Mouse (Mus musculus) mouse trophoblast stem cell (cell line): ENCODE results near the gene Tet3.

Source experiments
- in situ Hi-C, 2 experiments: fragments of 300-500 bp; cut with MseI, MboI; formaldehyde crosslinking; loops; 2 replicates in 1 of 2; 3 replicates in 1 of 2; pipeline ENCODE4 v1.15.1; 2025

Gene Tet3

GRCm38 (mm10) chr6:83414601-83415355 is 44.1 kb downstream of the Tet3 start:
- in situ Hi-C loops, result no loop called here

- in situ Hi-C loops, result no loop called here
Observed at GRCm38 (mm10) chr6:83413686-83414085, 45.2 kb downstream of the Tet3 start.

DNA sequence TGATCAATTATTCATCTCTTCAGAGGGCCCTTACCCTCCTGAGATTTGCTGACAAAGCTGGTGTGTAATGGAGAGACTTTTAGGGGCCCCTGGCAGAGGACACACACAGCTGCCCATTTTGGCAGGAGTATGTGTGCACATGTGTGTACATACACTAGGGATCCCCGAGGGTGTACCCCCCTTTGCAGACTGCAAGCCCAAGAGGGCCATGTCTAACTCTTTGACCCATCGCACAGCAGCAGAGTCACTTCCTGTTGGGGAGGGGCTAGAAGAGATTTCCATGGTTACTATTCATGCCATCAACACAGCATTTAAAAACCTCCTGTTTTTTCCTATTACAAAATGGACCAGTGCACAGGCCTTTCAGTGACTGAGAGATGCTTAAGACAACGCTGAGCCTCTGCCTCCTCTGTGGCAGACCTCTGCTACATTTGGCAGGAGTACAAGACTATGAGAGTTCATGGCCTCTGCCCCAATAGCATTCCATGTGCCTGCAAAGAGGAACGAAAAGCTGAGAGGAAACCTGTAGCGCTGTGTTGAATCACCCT is 46.0 kb downstream of the Tet3 start:
- in situ Hi-C loops, result no loop called here

DNA sequence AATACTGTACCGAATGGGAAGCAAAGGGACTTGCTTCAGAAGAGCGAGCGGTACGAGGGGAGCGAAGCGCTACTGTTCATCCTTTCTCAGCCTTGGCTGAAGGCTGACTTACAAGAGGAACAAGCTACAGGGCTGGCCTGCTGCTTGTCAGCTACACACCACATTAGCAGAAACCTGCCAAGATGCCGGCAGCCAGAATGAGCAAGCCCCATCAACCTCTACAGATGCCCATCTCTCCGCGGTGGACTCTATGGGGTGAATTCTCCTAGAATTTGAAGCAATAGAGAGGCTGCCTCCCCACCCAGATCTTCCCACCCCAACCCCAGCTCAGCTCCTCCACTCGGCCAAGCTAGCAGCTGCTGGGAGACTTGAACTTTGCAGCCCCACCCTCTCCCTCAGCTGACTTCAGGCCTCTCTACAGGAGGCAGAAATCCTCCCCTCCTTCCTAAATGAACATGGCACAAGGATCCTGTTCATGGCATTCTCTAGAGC is 46.5 kb downstream of the Tet3 start:
- in situ Hi-C loops, result no loop called here

GRCm38 (mm10) chr6:83411635-83412361 is 47.1 kb downstream of the Tet3 start:
- in situ Hi-C loops, result no loop called here

DNA sequence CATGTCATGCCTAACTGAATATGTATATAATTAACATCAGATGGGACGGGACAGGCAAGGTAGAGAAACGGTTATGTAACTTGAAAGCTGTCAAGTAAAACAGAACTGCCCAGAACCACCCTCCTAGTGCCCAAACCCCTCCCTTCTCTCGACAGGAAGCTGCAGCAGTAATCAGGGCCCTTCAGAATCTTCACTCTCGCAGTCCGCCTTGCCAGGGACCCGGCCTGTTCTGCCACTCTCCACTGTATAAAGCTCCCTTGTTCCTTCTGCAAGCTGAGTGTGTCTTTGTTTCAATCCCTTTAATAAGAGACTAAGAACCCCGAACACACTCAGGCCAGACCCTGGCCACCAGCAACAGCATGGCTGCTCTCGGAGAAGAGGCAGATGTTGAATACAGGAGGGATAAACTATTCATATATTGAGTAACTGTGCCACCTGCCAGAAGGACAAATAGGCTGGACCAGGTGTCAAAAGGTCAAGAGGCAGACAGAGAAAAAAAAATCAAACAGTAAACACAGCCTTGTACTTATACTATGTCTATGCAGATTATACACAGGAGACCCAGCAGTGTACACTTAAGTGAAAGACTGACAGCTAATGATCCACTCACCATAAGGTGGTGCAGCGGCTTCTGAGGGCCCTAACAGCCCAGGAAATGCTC is 48.7 kb downstream of the Tet3 start:
- in situ Hi-C loops, result no loop called here

- in situ Hi-C loops, result no loop called here
Observed at GRCm38 (mm10) chr6:83408510-83408909, 50.4 kb downstream of the Tet3 start.

- in situ Hi-C loops, result no loop called here
Observed at GRCm38 (mm10) chr6:83405511-83406064, 53.3 kb downstream of the Tet3 start.

GRCm38 (mm10) chr6:83404571-83404970 is 54.3 kb downstream of the Tet3 start:
- in situ Hi-C loops, result no loop called here

- in situ Hi-C loops, result no loop called here
Observed at GRCm38 (mm10) chr6:83403481-83403880, 55.4 kb downstream of the Tet3 start.

DNA sequence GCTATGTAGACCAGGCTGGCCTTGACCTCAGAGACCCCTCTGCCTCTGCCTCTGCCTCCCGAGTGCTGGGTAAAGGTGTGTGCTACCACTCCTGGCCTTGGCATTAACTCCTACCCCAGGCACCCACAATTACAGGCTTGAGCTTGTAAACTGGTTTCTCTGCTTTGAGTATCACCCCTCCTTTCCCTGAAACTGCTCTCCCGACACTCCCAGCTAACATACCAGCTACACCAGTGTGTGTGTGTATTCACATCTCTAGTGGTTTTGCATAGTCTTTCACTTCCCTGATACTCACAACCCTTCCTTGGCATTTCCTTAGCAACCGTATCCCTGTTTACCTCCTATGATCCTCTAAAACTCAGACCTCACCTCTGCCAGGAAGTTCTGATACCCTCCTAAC is 59.1 kb downstream of the Tet3 start:
- in situ Hi-C loops, result no loop called here

GRCm38 (mm10) chr6:83397728-83398127 is 61.2 kb downstream of the Tet3 start:
- in situ Hi-C loops, result no loop called here

- in situ Hi-C loops, result no loop called here
Observed at GRCm38 (mm10) chr6:83396711-83397110, 62.2 kb downstream of the Tet3 start.

DNA sequence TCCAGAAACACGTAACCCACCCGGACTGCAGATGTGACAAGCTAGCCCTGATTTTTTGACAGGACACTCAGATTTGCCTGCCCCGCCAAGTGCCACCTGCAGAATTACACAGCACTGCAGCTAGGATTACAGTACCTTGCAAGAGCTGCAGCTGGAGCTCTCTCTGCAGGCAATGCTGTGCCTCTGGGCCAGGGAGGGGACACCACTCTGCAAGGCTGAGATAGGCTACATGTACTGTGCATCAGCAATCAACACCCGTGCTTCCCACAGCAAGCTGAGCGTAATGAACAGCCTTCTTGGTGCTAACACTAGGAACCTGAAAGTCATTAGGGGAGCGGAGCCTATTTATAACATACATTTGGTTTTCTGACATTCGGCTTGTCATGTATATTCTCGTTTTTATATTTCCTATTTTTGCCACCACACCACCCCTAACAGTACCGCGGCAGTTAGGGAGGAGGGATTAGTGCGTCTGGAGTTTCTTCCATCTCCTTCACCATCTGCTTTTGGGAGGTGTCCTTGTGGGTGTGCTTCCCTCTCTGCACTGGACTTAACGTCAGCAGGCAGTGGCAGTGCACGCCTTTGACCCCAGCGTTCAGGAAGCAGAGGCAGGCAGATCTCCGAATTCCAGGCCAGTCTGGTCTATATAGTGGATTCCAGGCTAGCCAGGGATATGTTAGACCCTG is 63.2 kb downstream of the Tet3 start:
- in situ Hi-C loops, result no loop called here

DNA sequence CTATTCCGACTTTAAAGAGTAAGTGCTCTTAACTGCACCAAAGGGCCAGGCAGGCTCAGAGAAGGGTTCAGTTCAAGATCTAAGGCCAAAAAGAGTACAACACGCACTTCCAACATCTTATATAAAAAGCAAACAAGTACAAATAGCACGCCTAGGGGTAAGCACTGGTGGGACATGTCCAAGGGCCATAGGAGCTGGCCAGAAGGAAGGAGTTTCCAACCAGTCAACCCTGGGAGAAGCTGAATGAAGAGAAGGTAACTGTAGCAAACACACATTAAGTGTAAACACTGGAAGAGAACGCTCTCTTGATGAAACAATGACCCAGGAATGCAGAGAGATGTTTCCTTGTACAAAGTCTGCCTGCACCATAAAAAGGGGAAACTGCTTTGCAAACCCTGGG is 64.8 kb downstream of the Tet3 start:
- in situ Hi-C loops, result no loop called here

DNA sequence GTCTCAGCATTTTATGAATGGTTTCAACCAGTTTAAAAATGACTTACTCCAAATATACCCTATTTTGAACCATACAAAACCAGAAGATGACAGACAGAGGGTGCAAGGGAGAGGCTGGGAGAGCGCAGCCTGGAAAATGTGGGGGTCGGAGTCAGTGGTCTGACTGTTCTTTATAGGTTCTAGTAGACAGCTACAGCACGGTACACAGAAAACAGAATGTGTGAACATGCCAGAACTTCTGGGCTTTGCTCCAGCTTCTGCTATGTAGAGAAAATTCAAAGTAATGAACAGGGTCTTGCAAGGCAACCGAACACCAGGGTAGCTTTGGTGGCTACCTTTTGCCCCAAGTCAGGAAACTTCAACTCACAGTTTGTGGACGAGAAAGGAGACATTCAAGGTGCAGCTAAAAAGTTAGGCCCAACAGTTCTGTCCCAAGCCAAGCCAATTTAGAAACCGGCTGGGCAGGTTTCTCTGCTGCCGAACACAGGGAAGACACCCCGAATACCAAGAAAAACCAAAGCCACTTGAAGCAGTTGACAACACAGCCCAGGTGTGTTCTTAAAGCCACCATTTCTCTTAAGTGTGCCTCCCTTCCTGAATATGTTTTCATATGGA is 66.6 kb downstream of the Tet3 start:
- in situ Hi-C loops, result no loop called here

- in situ Hi-C loops, result no loop called here
Observed at GRCm38 (mm10) chr6:83385569-83386090, 73.3 kb downstream of the Tet3 start.

- in situ Hi-C loops, result no loop called here
Observed at GRCm38 (mm10) chr6:83381510-83382491, 77.1 kb downstream of the Tet3 start.

GRCm38 (mm10) chr6:83373704-83374300 is 85.1 kb downstream of the Tet3 start:
- in situ Hi-C loops, result no loop called here
